Mouse (Mus musculus) testis, postnatal 14 days (tissue): ENCODE measurements around the gene Ngfr.

Experiments
- DNase-seq: peaks from one replicate; pipeline ENCODE4 v3.0.0; 2021; ENCODE audit warnings: low spot score

Gene Ngfr

GRCm38 (mm10) chr11:95595438-95596149, 8.1 kb upstream of the Ngfr start:
- no peak for DNase-seq

- DNase-seq = no peak
Measured at GRCm38 (mm10) chr11:95594686-95595212, 7.2 kb upstream of the Ngfr start.

GRCm38 (mm10) chr11:95593501-95593900, 6.0 kb upstream of the Ngfr start:
- DNase-seq = no peak

GRCm38 (mm10) chr11:95592691-95593090, 5.2 kb upstream of the Ngfr start:
- no peak for DNase-seq

GRCm38 (mm10) chr11:95589195-95589594, 1.7 kb upstream of the Ngfr start:
- no peak for DNase-seq

GRCm38 (mm10) chr11:95586751-95587422, 648 bp downstream of the Ngfr start:
- DNase-seq = no peak

GRCm38 (mm10) chr11:95586184-95586583, 1.4 kb downstream of the Ngfr start:
- DNase-seq = peak; percentile 84

GRCm38 (mm10) chr11:95585684-95586083, 1.9 kb downstream of the Ngfr start:
- DNase-seq = no peak

GRCm38 (mm10) chr11:95585281-95585680, 2.3 kb downstream of the Ngfr start:
- no peak for DNase-seq

GRCm38 (mm10) chr11:95584651-95585050, 2.9 kb downstream of the Ngfr start:
- no peak for DNase-seq

- no peak for DNase-seq
Measured at GRCm38 (mm10) chr11:95583396-95583795, 4.1 kb downstream of the Ngfr start.

- DNase-seq = no peak
Measured at GRCm38 (mm10) chr11:95582193-95582592, 5.3 kb downstream of the Ngfr start.

GRCm38 (mm10) chr11:95579455-95579854, 8.1 kb downstream of the Ngfr start:
- DNase-seq = no peak

- peak; percentile 58 for DNase-seq
Measured at GRCm38 (mm10) chr11:95577776-95578446, 9.6 kb downstream of the Ngfr start.

GRCm38 (mm10) chr11:95576299-95576698, 11.2 kb downstream of the Ngfr start:
- DNase-seq = no peak

GRCm38 (mm10) chr11:95575791-95576190, 11.7 kb downstream of the Ngfr start:
- DNase-seq = no peak

GRCm38 (mm10) chr11:95574786-95575334, 12.7 kb downstream of the Ngfr start:
- DNase-seq = no peak

- no peak for DNase-seq
Measured at GRCm38 (mm10) chr11:95572227-95572626, 15.3 kb downstream of the Ngfr start.

- DNase-seq = no peak
Measured at GRCm38 (mm10) chr11:95571755-95572154, 15.8 kb downstream of the Ngfr start.

- no peak for DNase-seq
Measured at GRCm38 (mm10) chr11:95570827-95571619, 16.5 kb downstream of the Ngfr start.

GRCm38 (mm10) chr11:95569908-95570307, 17.6 kb downstream of the Ngfr start:
- no peak for DNase-seq
